Mouse (Mus musculus): Measurements from ENCODE around the gene Crhbp.

- no peak for TF ChIP-seq POLR2A (IDR thresholded peaks at IDR 0.05; ENCODE audit: insufficient read depth, low read depth, low read length)
- TF ChIP-seq CTCF (IDR thresholded peaks at IDR 0.05): no peak
- TF ChIP-seq EP300 (IDR thresholded peaks at IDR 0.05; ENCODE audit: insufficient read depth, low read depth, low read length): no peak
Observed at GRCm38 (mm10) chr13:95442901-95443300, 1.8 kb downstream of the Crhbp start.

All from heart, adult 2 months (tissue).